Mouse (Mus musculus) E14TG2a.4 (cell line): ENCODE measurements around the gene Upp2.

Source experiments
- CTCF ChIP-seq: conservative IDR thresholded peaks from 2 replicates; pipeline ENCODE4 v1.5.1; 2014; ENCODE audit warnings: low read length
- NANOG ChIP-seq: IDR thresholded peaks from 2 replicates; pipeline ENCODE4 v1.6.1; 2014; ENCODE audit warnings: borderline replicate concordance, low read length, mixed read lengths
- POU5F1 ChIP-seq: IDR thresholded peaks from 2 replicates; pipeline ENCODE4 v1.6.1; 2014; ENCODE audit warnings: low read length, borderline replicate concordance

DNA sequence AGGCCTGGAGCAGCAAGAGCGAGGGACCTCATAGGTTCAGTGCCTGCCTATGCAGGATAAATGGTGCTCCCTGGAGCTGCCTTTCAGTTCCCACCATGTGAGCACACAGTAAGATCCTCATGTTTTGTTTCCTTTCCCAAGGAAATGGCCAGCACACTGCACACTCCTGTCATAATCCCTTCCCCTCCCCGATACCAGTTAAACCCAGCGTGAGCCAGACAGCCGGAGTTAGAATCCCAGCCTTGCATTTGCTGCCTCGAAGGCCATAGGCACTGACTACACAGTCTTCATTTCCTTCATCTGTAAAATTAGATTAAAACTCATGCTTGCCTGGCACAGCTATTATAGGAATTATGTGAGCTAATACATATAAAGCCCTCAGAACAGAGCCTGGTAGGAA is 37.7 kb upstream of the Upp2 start:
- TF ChIP-seq CTCF (no peak), POU5F1 (no peak), NANOG (no peak)
